Mouse (Mus musculus) spleen, postnatal 4 days (tissue): Measurements from ENCODE around the gene Camta2.

Experiments
- DNase-seq, 2 experiments: peaks; one replicate each; pipeline ENCODE4 v3.0.0; 2022; ENCODE audit warnings: low spot score in 2 of 2

Gene Camta2

GRCm38 (mm10) chr11:70663101-70663500, 24.8 kb downstream of the Camta2 start:
- no peak for DNase-seq

GRCm38 (mm10) chr11:70660571-70660970, 27.3 kb downstream of the Camta2 start:
- no peak for DNase-seq

- no peak for DNase-seq
Measured at GRCm38 (mm10) chr11:70658942-70659341, 29.0 kb downstream of the Camta2 start.

- no peak for DNase-seq
Measured at GRCm38 (mm10) chr11:70658521-70658920, 29.4 kb downstream of the Camta2 start.

- DNase-seq: no peak
Measured at GRCm38 (mm10) chr11:70657991-70658390, 29.9 kb downstream of the Camta2 start.

GRCm38 (mm10) chr11:70657573-70657972, 30.3 kb downstream of the Camta2 start:
- DNase-seq: no peak

- peak in 1 of 2 experiments; percentile 66 for DNase-seq
Measured at GRCm38 (mm10) chr11:70656964-70657363, 30.9 kb downstream of the Camta2 start, which contains the start of gene Eno3. TSS of gene Eno3 (plus strand) at chr11:70657202.

GRCm38 (mm10) chr11:70656456-70656927, 31.4 kb downstream of the Camta2 start:
- peak in 1 of 2 experiments; percentile 68 for DNase-seq

GRCm38 (mm10) chr11:70655571-70656455, 32.1 kb downstream of the Camta2 start:
- peak; percentile 51 to 78 for DNase-seq

- DNase-seq: peak; percentile 77 to 89
Measured at GRCm38 (mm10) chr11:70654923-70655570, 32.9 kb downstream of the Camta2 start.

- peak; percentile 78 to 90 for DNase-seq
Measured at GRCm38 (mm10) chr11:70654198-70654922, 33.5 kb downstream of the Camta2 start, which contains the start of gene Pfn1. TSS of gene Pfn1 (minus strand) at chr11:70654644.

- peak; percentile 78 to 90 for DNase-seq
Measured at GRCm38 (mm10) chr11:70653345-70654197, 34.3 kb downstream of the Camta2 start.

- DNase-seq: peak in 1 of 2 experiments; percentile 72
Measured at GRCm38 (mm10) chr11:70652884-70653344, 35.0 kb downstream of the Camta2 start.

GRCm38 (mm10) chr11:70652029-70652883, 35.6 kb downstream of the Camta2 start:
- DNase-seq: no peak

- no peak for DNase-seq
Measured at GRCm38 (mm10) chr11:70651391-70651790, 36.5 kb downstream of the Camta2 start.

GRCm38 (mm10) chr11:70650322-70651175, 37.4 kb downstream of the Camta2 start:
- DNase-seq: no peak

GRCm38 (mm10) chr11:70649185-70649734, 38.6 kb downstream of the Camta2 start:
- DNase-seq: no peak

- no peak for DNase-seq
Measured at GRCm38 (mm10) chr11:70648512-70648911, 39.4 kb downstream of the Camta2 start.
